Mouse (Mus musculus): ENCODE measurements at regions not wholly inside any gene's neighbourhood (a gene's known extent, or its start where the extent isn't known, plus 50 kb on each side); places are given as distances from the start of the nearest gene placed in this dataset.

GRCm38 (mm10) chr10:117515777-117516501, 113.4 kb upstream of the Cpm start:
- DNase-seq (ENCODE audit: low read depth), result peak; percentile 16

DNA sequence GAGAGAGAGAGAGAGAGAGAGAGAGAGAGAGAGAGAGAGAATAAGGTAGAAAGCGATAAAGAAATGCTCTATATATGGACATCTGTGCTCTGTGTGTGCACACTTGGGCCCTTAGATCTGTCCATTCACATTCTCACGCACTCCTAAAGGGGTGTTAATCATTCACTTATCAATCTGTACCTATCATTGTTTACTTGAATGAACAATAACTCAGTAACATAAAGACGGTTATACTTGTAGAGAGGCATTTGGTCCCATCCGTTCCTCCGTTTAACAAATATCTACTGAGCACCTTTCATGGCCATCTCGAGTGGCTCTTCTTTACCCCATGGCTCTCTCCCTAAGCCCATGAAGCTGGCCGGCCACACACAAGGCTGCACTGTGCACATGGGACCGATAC, 114.3 kb upstream of the Cpm start:
- no peak for DNase-seq (ENCODE audit: low read depth)

- no peak for DNase-seq (ENCODE audit: low read depth)
These were observed 115.3 kb upstream of the Cpm start for GRCm38 (mm10) chr10:117513925-117514546.

- no peak for DNase-seq (ENCODE audit: low read depth)
These were observed 116.7 kb upstream of the Cpm start for GRCm38 (mm10) chr10:117512424-117513257.

GRCm38 (mm10) chr10:117511483-117512406, 117.6 kb upstream of the Cpm start:
- DNase-seq (ENCODE audit: low read depth), result no peak

DNA sequence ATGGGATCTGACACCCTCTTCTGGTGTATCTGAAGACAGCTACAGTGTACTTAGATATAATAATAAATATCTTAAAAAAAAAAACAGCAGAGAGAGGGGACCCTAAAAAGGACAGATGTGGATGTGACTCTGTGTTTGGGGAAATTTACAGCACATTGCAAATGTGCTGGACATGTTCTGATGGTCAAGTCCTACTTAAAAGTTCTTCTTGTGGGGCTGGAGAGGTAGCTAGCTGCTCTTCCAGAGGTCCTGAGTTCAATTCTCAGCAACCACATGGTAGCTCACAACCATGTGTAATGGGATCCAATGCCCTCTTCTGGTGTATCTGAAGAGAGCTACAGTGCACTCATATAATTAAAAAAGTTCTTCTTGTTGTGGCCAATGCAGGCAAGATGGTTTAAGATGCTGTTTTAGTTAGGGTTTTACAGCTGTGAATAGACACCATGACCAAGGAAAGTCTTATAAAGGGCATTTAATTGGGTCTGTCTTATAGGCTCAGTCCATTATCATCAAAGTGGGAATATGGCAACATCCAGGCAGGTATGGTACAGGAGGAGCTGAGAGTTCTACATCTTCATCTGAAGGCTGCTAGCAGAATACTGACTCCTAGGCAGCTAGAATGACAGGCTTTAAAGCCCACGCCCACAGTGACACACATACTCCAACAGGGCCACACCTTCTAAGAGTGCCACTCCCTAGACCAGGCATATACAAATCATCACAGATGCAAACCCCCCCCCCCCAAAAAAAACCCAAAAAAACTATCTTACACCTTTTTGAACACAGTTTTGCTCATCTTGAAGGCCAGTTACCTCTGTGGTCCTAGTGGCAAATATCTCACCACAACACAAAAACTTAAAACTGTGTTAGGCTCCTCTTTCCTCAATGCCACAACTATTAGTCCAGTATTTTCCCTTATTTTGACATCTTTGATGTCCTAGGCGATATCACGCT, 118.5 kb upstream of the Cpm start:
- no peak for DNase-seq (ENCODE audit: low read depth)

DNA sequence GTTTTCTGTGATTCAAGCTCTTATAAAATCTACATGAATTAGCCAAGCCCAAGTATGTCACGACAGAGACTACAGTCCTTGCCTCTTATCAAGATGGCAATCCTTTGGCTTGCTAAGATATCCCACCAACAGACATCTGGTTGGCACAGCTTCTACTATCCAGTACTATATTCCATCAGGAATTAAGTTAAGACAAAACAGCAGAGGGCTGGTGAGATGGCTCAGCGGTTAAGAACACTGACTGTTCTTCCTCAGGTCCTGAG, 119.1 kb upstream of the Cpm start:
- no peak for DNase-seq (ENCODE audit: low read depth)

- DNase-seq (ENCODE audit: low read depth), result no peak
These were observed 119.7 kb upstream of the Cpm start for GRCm38 (mm10) chr10:117509431-117510223.

DNA sequence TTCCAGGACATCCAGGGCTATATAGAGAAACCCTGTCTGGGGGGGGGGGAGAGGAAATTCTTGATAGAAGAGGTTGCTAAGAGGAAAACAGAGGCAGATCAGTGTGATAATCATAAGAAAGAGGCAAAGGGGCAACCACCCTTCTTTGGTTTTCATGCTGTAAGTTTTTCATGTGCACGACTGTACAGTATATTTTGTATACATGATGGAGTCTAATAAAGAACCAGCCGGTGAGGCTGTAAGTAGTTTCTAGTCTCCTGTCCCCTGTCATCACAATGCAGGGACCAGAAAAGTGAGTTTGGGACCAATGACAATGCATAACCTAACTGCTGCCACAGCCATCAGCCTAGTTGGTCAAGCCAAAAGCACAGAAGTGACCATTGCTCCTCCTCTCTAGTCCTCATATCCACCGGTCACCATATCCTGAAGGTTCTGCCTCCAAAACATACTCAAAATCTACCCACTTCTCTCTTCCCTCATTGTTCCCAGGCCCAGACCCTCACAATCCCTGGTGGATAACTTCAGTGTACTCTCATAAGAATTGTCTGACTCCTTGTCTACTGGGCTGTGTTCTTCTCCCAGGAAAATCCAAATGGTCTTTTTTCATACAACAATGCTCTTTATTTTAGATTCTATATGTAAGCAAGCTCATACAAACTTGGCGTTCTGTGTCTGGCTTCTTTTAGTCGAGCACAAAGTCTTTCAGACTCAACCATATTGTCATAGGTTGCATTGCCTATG, 122.9 kb upstream of the Cpm start:
- DNase-seq (ENCODE audit: low read depth), result no peak

DNA sequence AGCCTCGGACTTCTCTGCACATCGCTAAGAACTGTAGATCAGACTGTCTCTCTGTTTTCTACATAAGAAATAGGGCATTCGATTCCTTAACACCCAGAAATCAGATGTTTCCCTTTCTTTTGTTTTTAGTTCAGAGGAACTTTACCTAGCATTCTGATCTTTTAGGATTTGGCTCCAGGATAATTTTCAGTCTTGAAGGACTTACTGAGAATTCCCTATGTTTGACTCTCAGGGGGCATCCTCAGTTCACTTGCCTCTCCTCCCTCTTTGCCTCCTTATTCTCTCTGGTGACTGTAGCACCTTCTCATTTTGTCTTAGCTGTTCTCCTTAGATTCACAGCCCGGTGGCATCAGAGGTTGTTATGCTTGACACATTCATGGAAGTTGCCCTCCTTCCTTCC, 123.8 kb upstream of the Cpm start:
- no peak for DNase-seq (ENCODE audit: low read depth)

DNA sequence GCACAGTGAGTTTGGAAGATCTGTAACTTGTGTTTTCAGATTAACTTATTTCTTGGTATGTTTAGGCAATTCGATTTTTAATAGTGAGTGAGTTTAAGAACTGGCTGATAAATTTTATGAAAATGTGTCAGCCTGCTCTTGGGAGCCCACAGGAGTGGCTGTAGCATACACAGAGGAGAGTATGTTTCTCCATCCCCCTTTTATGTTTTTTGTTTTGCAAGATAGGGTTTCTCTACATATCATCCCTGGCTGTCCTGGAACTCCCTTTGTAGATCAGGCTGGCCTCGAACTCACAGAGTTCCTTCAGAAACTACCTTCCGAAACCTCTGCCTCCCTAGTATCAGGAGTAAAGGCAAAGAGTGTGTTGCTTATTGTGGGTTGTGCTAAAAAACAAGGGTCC, 124.2 kb upstream of the Cpm start:
- DNase-seq (ENCODE audit: low read depth), result no peak

DNA sequence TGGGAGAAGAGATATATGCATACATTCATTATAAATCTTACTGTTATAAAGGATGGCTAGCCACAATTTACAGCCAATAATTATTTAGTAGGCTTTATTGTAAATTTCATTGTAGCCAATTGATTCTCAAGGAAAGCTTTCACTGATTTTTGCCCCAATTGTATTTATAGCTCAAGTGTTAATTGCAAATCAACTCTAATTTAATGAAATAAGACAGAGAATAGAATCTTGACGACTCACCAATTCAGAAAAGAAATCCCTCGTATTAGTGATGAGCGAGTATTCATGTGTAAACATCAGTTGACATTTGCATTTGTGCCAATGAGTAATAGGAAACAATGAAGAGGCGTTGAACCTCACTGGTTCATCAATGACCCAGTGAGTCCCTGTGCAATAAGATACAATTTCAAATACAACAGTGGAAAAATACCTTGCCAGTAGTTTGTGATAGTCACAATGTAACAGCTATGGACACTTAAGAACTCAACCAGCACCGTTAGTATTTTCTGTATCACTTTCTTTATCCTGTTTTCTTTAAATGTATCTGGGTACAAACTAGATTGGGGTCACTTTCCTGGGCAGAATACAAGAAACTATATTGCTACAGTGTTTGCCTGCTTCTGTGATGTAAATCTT, 124.6 kb upstream of the Cpsf6 start:
- DNase-seq (ENCODE audit: low read depth), result no peak

GRCm38 (mm10) chr10:117503222-117504184, 123.7 kb upstream of the Cpsf6 start:
- no peak for DNase-seq (ENCODE audit: low read depth)

DNA sequence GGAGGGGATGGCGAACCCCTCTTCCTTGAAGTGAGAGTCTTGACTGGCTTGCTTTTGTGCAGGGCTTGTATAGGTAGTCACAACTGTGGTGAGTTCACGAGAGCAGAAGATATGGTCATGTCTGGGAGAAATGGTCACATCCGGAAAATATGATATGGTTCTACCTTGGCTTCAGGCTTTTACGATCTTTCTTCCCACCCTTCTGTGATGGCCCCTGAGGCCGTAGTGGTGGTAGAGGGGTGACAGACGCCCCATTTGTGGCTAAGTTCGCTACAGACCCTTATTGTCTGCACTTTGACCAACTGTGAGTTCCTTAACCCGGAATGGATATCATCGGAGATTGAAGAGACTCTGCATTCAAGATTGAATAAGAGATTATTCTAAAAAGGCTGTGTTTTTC, 122.9 kb upstream of the Cpsf6 start:
- DNase-seq (ENCODE audit: low read depth), result no peak

DNA sequence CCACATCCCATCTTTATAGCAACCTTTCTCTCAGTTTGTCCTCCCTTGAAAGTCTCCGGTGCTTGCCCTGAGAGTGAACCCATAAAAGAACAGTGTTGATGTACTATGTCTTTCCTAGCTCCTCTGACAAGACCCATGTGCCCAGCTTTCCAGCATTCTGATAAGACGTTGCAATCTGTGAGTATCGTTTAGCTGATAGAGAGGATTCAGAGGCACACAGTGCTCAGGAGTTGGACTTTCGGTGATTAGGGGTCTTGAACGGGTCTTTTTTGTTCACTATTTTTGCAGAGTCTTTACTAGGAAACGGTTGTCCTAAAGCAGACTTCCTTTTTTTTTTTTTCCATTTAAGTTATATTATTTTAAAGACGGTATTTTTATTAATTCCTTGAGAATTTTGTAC, 122.3 kb upstream of the Cpsf6 start:
- no peak for DNase-seq (ENCODE audit: low read depth)

- DNase-seq (ENCODE audit: low read depth), result no peak
These were observed 121.6 kb upstream of the Cpsf6 start for GRCm38 (mm10) chr10:117501426-117501825.

GRCm38 (mm10) chr10:117500457-117501108, 120.8 kb upstream of the Cpsf6 start:
- DNase-seq (ENCODE audit: low read depth), result no peak

Data from c-Kit-positive CD71-negative TER-119-negative erythroid progenitor cells, embryonic 14.5 days (primary cell).